Mouse (Mus musculus) kidney, postnatal 0 days (tissue): ENCODE results near the gene Cdkl1. TPM values are rescaled to one million over a fixed set of nuclear protein-coding genes. Genes with fewer than 3 reads are reported as not detected.

Source experiments
- ATAC-seq: fragments of 200-750 bp; cut with Nextera tagmentation; replicated peaks from 2 replicates; pipeline ENCODE4 v1.8.0; 2017; ENCODE audit warnings: low read depth, moderate number of reproducible peaks, moderate TSS enrichment, moderate library complexity; ENCODE audit not compliant: low FRiP score
- DNase-seq: peaks from one replicate; pipeline ENCODE4 v3.0.0-alpha.2; 2016; ENCODE audit warnings: low spot score
- H3K27ac ChIP-seq: fragments of 300-500 bp; sonication (generic); 2 replicates; pipeline ENCODE4 v1.5.1; 2014; ENCODE audit warnings: mild to moderate bottlenecking
- H3K27me3 ChIP-seq: fragments of 300-500 bp; sonication (generic); 2 replicates; pipeline ENCODE4 v1.6.1; 2014; ENCODE audit warnings: low read length, mixed read lengths; ENCODE audit not compliant: insufficient read depth
- H3K36me3 ChIP-seq: fragments of 300-500 bp; sonication (generic); 2 replicates; pipeline ENCODE4 v1.6.1; 2014; ENCODE audit warnings: low read length, mixed read lengths; ENCODE audit not compliant: insufficient read depth
- H3K4me1 ChIP-seq: fragments of 300-500 bp; sonication (generic); replicated peaks from 2 replicates; pipeline ENCODE4 v1.6.1; 2014; ENCODE audit warnings: antibody characterized with exemption, low read length, mixed read lengths; ENCODE audit not compliant: insufficient read depth
- H3K4me2 ChIP-seq: fragments of 300-500 bp; sonication (generic); 2 replicates; pipeline ENCODE4 v1.6.1; 2014; ENCODE audit warnings: mild to moderate bottlenecking, low read length, moderate library complexity, mixed read lengths
- H3K4me3 ChIP-seq: fragments of 300-500 bp; sonication (generic); replicated peaks from 2 replicates; pipeline ENCODE4 v1.5.1; 2014; ENCODE audit warnings: low read depth, low read length
- H3K9ac ChIP-seq: fragments of 300-500 bp; sonication (generic); 2 replicates; pipeline ENCODE4 v1.6.1; 2014; ENCODE audit warnings: low read depth, low read length
- H3K9me3 ChIP-seq: fragments of 300-500 bp; sonication (generic); replicated peaks from 2 replicates; pipeline ENCODE4 v1.6.1; 2016; ENCODE audit warnings: low read length, inconsistent platforms, mixed read lengths
- CTCF ChIP-seq: IDR thresholded peaks from 2 replicates; pipeline ENCODE4 v1.5.1; 2016; ENCODE audit warnings: antibody characterized with exemption, low read depth, mild to moderate bottlenecking, moderate library complexity
- WGBS: fragments of 180-500 bp; shearing (Covaris S2); extraction: QIAGEN DNeasy Blood & Tissue Kit; methylation state at CpG from one replicate; pipeline ENCODE4 v1.1.7; 2014; 5-methylcytosine and 5-hydroxymethylcytosine counted together
- polyA plus RNA-seq: library from polyadenylated mRNA; unstranded; fragments of >200 nt; fragmentation: Nextera tagmentation; extraction: Ambion mirVana; gene quantifications from 2 replicates; pipeline ENCODE4 v1.2.1, GENCODE M21; 2015

The Cdkl1 gene
- polyA plus RNA-seq, 1 experiment from 2014 or later: 85.5 TPM

- DNase-seq (no peak), ATAC-seq (peak; percentile 38)
- Histone ChIP-seq H3K4me1 (peaks cover 14% of the 10 kb centered on the region; the same call in 1 of the 2 replicates), H3K4me3 (peak overlapping the region; percentile 57), H3K9me3 (no peaks in the 10 kb centered on the region), H3K27ac (peak overlapping the region; percentile 86), H3K9ac (peak overlapping the region; percentile 69), H3K36me3 (no peaks in the 10 kb centered on the region), H3K27me3 (no peaks in the 10 kb centered on the region), H3K4me2 (peak overlapping the region; percentile 86)
- 32% methylated on average over 27 of the region's 27 CpGs for WGBS
- no peak for TF ChIP-seq CTCF
Measured at GRCm38 (mm10) chr12:69789766-69790529, 1.1 kb downstream of the Cdkl1 start.

GRCm38 (mm10) chr12:69788380-69788779, 2.7 kb downstream of the Cdkl1 start:
- no peaks in the 10 kb centered on the region for H3K27me3 ChIP-seq
- WGBS: 80% methylated on average over 5 of the region's 5 CpGs
- no peak overlapping the region for H3K27ac ChIP-seq
- 0 out of 2 replicates have a peak overlapping the region, but pooled peaks have one; percentile 1 for H3K4me3 ChIP-seq
- H3K4me1 ChIP-seq: peaks cover 18% of the 10 kb centered on the region; the same call in 1 of the 2 replicates
- peak overlapping the region; percentile 86 for H3K4me2 ChIP-seq
- DNase-seq (no peak), ATAC-seq (no peak)
- TF ChIP-seq CTCF: no peak
- H3K9ac ChIP-seq: no peak overlapping the region
- no peaks in the 10 kb centered on the region for H3K9me3 ChIP-seq
- no peaks in the 10 kb centered on the region for H3K36me3 ChIP-seq

GRCm38 (mm10) chr12:69785471-69785870, 5.6 kb downstream of the Cdkl1 start:
- H3K27me3 ChIP-seq: no peaks in the 10 kb centered on the region
- H3K4me2 ChIP-seq: no peak overlapping the region
- ATAC-seq: no peak
- H3K27ac ChIP-seq: no peak overlapping the region
- H3K4me3 ChIP-seq: no peak overlapping the region
- WGBS: 87% methylated on average over 9 of the region's 9 CpGs
- no peaks in the 10 kb centered on the region for H3K36me3 ChIP-seq
- 0 out of 2 replicates have a peak, but pooled peaks cover 13% of the 10 kb centered on the region for H3K4me1 ChIP-seq
- no peak overlapping the region for H3K9ac ChIP-seq
- no peaks in the 10 kb centered on the region for H3K9me3 ChIP-seq
- no peak for TF ChIP-seq CTCF
- DNase-seq: no peak

GRCm38 (mm10) chr12:69783247-69784025, 7.6 kb downstream of the Cdkl1 start:
- H3K4me1 ChIP-seq: 0 out of 2 replicates have a peak, but pooled peaks cover 11% of the 10 kb centered on the region
- no peak overlapping the region for H3K4me3 ChIP-seq
- no peak for TF ChIP-seq CTCF
- no peak for DNase-seq
- no peaks in the 10 kb centered on the region for H3K27me3 ChIP-seq
- no peaks in the 10 kb centered on the region for H3K9me3 ChIP-seq
- 60% methylated on average over 6 of the region's 6 CpGs for WGBS
- H3K9ac ChIP-seq: no peak overlapping the region
- H3K4me2 ChIP-seq: no peak overlapping the region
- H3K36me3 ChIP-seq: no peaks in the 10 kb centered on the region
- H3K27ac ChIP-seq: peak overlapping the region; percentile 90
- ATAC-seq: 0 out of 2 replicates have a peak, but pooled peaks have one; percentile 33

GRCm38 (mm10) chr12:69781935-69782650, 9.0 kb downstream of the Cdkl1 start:
- Histone ChIP-seq H3K4me2 (no peak overlapping the region), H3K27me3 (no peaks in the 10 kb centered on the region), H3K36me3 (no peaks in the 10 kb centered on the region; the same call in 1 of the 2 replicates), H3K9ac (no peak overlapping the region), H3K4me3 (no peak overlapping the region), H3K9me3 (no peaks in the 10 kb centered on the region), H3K27ac (peak overlapping the region; percentile 90), H3K4me1 (peaks cover 15% of the 10 kb centered on the region; the same call in 1 of the 2 replicates)
- whole genome bisulfite sequencing: 23% methylated on average over 10 of the region's 10 CpGs
- DNase-seq: peak; percentile 88
- ATAC-seq: peak; percentile 95
- no peak for TF ChIP-seq CTCF

- 54% methylated on average over 8 of the region's 8 CpGs for WGBS
- H3K4me3 ChIP-seq: no peak overlapping the region
- H3K36me3 ChIP-seq: no peaks in the 10 kb centered on the region; the same call in 1 of the 2 replicates
- no peak for TF ChIP-seq CTCF
- peaks cover 21% of the 10 kb centered on the region; the same call in 1 of the 2 replicates for H3K4me1 ChIP-seq
- H3K4me2 ChIP-seq: no peak overlapping the region
- no peak overlapping the region for H3K9ac ChIP-seq
- no peaks in the 10 kb centered on the region for H3K9me3 ChIP-seq
- DNase-seq (no peak), ATAC-seq (no peak)
- peak overlapping the region; percentile 90 for H3K27ac ChIP-seq
- no peaks in the 10 kb centered on the region for H3K27me3 ChIP-seq
Measured at GRCm38 (mm10) chr12:69781480-69781879, 9.6 kb downstream of the Cdkl1 start.
